ENCODE assay signal across 7 mouse cellular contexts in genomic region chr15:101253886-101254795, GRCm38 (mm10). TPM values are rescaled to one million over a fixed set of nuclear protein-coding genes. Genes with fewer than 3 reads are reported as not detected.
A peak's percentile ranks its signal among the peaks of the same experiment; 100 is the strongest.
DNase-seq lines count a peak whose midpoint lies in the region; ATAC-seq lines count a peak whose summit lies in the region.

TSS of gene Nr4a1 (plus strand) at chr15:101254269.

- H3K27ac ChIP-seq in hindbrain, embryonic 16.5 days (ENCODE audit: low read depth, low read length), result peak within 1 kb of the TSS; percentile 33

- H3K27me3 ChIP-seq in hindbrain, embryonic 16.5 days (replicated peaks; ENCODE audit: control insufficient read depth, insufficient read depth, low read length), result no peaks in the 10 kb centered on the region

- DNase-seq in cerebellum, postnatal 14 days, result peak; percentile 76 to 85
- peak; percentile 77 for DNase-seq in gastrocnemius, postnatal 10 days
- DNase-seq in left cerebral cortex, postnatal 25 days (ENCODE audit: low spot score in 2 of 2), result peak; percentile 84 to 89
- peak; percentile 74 for DNase-seq in right cerebral cortex, postnatal 4 days

- ATAC-seq in activated CD4-positive, CD25-positive, alpha-beta regulatory T cell, adult 4 months, result peak; percentile 48
- ATAC-seq in hindbrain, embryonic 16.5 days, result peak; percentile 56
- peak; percentile 43 for ATAC-seq in megakaryocyte progenitor cell, adult 5-6 weeks (replicated peaks; ENCODE audit: poor library complexity)

- H3K4me2 ChIP-seq in hindbrain, embryonic 16.5 days (ENCODE audit: low read length), result peak within 1 kb of the TSS; percentile 76

- intact Hi-C loops in left cerebral cortex, postnatal 25 days (cut with DNase I), result no loop called here

- H3K9me3 ChIP-seq in hindbrain, embryonic 16.5 days (ENCODE audit: control insufficient read depth, low read length), result no peaks in the 10 kb centered on the region

- WGBS in hindbrain, embryonic 16.5 days, result 1% methylated on average over 61 of the region's 82 CpGs

- H3K4me3 ChIP-seq in hindbrain, embryonic 16.5 days (ENCODE audit: low read length), result peak within 1 kb of the TSS; percentile 58

- H3K36me3 ChIP-seq in hindbrain, embryonic 16.5 days (ENCODE audit: control insufficient read depth, insufficient read depth, low read length), result no peaks in the 10 kb centered on the region

- H3K4me1 ChIP-seq in hindbrain, embryonic 16.5 days (ENCODE audit: control insufficient read depth, insufficient read depth, low read depth, low read length), result peaks cover 6% of the 10 kb centered on the region; the same call in 1 of the 2 replicates

- peak within 1 kb of the TSS; percentile 77 for H3K9ac ChIP-seq in hindbrain, embryonic 16.5 days (ENCODE audit: low read depth, low read length)

RNA-seq across cellular contexts. Expression of gene Nr4a1, which starts in this region (rescaled TPM):
- 10 to 100 TPM; 37.5 to 92.8 TPM for polyA plus RNA-seq in activated CD4-positive, CD25-positive, alpha-beta regulatory T cell, adult 4 months (2017; shearing (Covaris generic))
- 10 to 100 TPM; 22.5 to 23.1 TPM for total RNA-seq in gastrocnemius, postnatal 10 days (2021)
- 6.8 and 7.2 TPM in 2 replicates for polyA plus RNA-seq in hindbrain, embryonic 16.5 days (2015; fragmentation: Nextera tagmentation; extraction: Ambion mirVana)
- total RNA-seq in left cerebral cortex, postnatal 25 days (2021), result 100 to 1,000 TPM; 111 to 133 TPM
- 6.5 and 11.3 TPM in 2 replicates for total RNA-seq in megakaryocyte progenitor cell, adult 5-6 weeks (2015)
- total RNA-seq in megakaryocyte progenitor cell, adult 5-6 weeks (2017), result 7.1 and 7.9 TPM in 2 replicates

Comparison
In these comparisons a context has a peak if more than half of its experiments do, and no peak if none do; other contexts are left out.
1. Peak in every context shown above with its lines: DNase-seq, ATAC-seq, H3K4me3 ChIP-seq and H3K27ac ChIP-seq.
2. RNA of gene Nr4a1 (total RNA-seq): 111 to 133 TPM in left cerebral cortex, postnatal 25 days; 22.5 to 23.1 TPM in gastrocnemius, postnatal 10 days and 6.5 to 11.3 TPM in megakaryocyte progenitor cell, adult 5-6 weeks; every median in the first group is over 4 times any median in the second.